Mouse (Mus musculus): ENCODE data around the gene Gtpbp4. TPM values are rescaled to one million over a fixed set of nuclear protein-coding genes. Genes with fewer than 3 reads are reported as not detected.
"Not testable (repeated sequence)": the region's sequence is repeated elsewhere in the genome, so short reads cannot be mapped to it uniquely, and the experiment has no call there.

The Gtpbp4 gene
- polyA plus RNA-seq, 1 experiment from 2014 or later: 72.0 TPM

- not testable (repeated sequence) for H3K9me3 ChIP-seq; H3K4me3 ChIP-seq; H3K27ac ChIP-seq (replicated peaks); ATAC-seq (replicated peaks); H3K9ac ChIP-seq (replicated peaks); H3K4me1 ChIP-seq; H3K36me3 ChIP-seq; H3K4me2 ChIP-seq (replicated peaks); H3K27me3 ChIP-seq
- 40% methylated on average over 5 of the region's 5 CpGs for WGBS
Measured at GRCm38 (mm10) chr13:8962266-8962665, 33.6 kb downstream of the Gtpbp4 start.

- H3K4me3 ChIP-seq; H3K27ac ChIP-seq (replicated peaks); H3K9me3 ChIP-seq; H3K4me1 ChIP-seq; ATAC-seq (replicated peaks); H3K9ac ChIP-seq (replicated peaks); H3K4me2 ChIP-seq (replicated peaks); H3K36me3 ChIP-seq; H3K27me3 ChIP-seq: not testable (repeated sequence)
- 69% methylated on average over 3 of the region's 3 CpGs for WGBS
Measured at GRCm38 (mm10) chr13:8961128-8961888, 34.6 kb downstream of the Gtpbp4 start.

GRCm38 (mm10) chr13:8959554-8959953, 36.3 kb downstream of the Gtpbp4 start:
- not testable (repeated sequence) for H3K4me2 ChIP-seq (replicated peaks); H3K27me3 ChIP-seq; H3K9me3 ChIP-seq; H3K9ac ChIP-seq (replicated peaks); H3K36me3 ChIP-seq; ATAC-seq (replicated peaks); H3K4me3 ChIP-seq; H3K4me1 ChIP-seq; H3K27ac ChIP-seq (replicated peaks)
- WGBS: 95% methylated on average over 6 of the region's 6 CpGs

- H3K4me3 ChIP-seq; H3K9ac ChIP-seq (replicated peaks); ATAC-seq (replicated peaks); H3K4me2 ChIP-seq (replicated peaks); H3K27ac ChIP-seq (replicated peaks); H3K36me3 ChIP-seq; H3K9me3 ChIP-seq; H3K4me1 ChIP-seq; H3K27me3 ChIP-seq: not testable (repeated sequence)
- WGBS: 73% methylated on average over 1 of the region's 5 CpGs
Measured at GRCm38 (mm10) chr13:8959058-8959457, 36.8 kb downstream of the Gtpbp4 start.

GRCm38 (mm10) chr13:8956873-8957272, 39.0 kb downstream of the Gtpbp4 start:
- not testable (repeated sequence) for H3K9me3 ChIP-seq; ATAC-seq (replicated peaks); H3K27ac ChIP-seq (replicated peaks); H3K4me2 ChIP-seq (replicated peaks); H3K36me3 ChIP-seq; H3K9ac ChIP-seq (replicated peaks); H3K4me1 ChIP-seq; H3K4me3 ChIP-seq; H3K27me3 ChIP-seq
- no CpG with 5 or more reads among the region's 5 CpGs for WGBS

GRCm38 (mm10) chr13:8955127-8955526, 40.8 kb downstream of the Gtpbp4 start:
- not testable (repeated sequence) for H3K9me3 ChIP-seq; H3K4me1 ChIP-seq; H3K27ac ChIP-seq (replicated peaks); H3K36me3 ChIP-seq; H3K4me3 ChIP-seq; H3K9ac ChIP-seq (replicated peaks); H3K27me3 ChIP-seq; H3K4me2 ChIP-seq (replicated peaks); ATAC-seq (replicated peaks)
- 96% methylated on average over 2 of the region's 2 CpGs for WGBS

- not testable (repeated sequence) for H3K4me2 ChIP-seq (replicated peaks); H3K9me3 ChIP-seq; H3K9ac ChIP-seq (replicated peaks); H3K4me3 ChIP-seq; H3K4me1 ChIP-seq; H3K27ac ChIP-seq (replicated peaks); ATAC-seq (replicated peaks); H3K27me3 ChIP-seq; H3K36me3 ChIP-seq
Measured at GRCm38 (mm10) chr13:8952563-8952962, 43.3 kb downstream of the Gtpbp4 start, which contains the start of gene Idi2. TSS of gene Idi2 (plus strand) at chr13:8952863.

GRCm38 (mm10) chr13:8948131-8948530, 47.8 kb downstream of the Gtpbp4 start, which contains the start of gene Gm9745:
TSS of gene Gm9745 (minus strand) at chr13:8948231.
- ATAC-seq (replicated peaks); H3K4me3 ChIP-seq; H3K4me1 ChIP-seq; H3K27me3 ChIP-seq; H3K27ac ChIP-seq (replicated peaks); H3K9me3 ChIP-seq; H3K36me3 ChIP-seq; H3K9ac ChIP-seq (replicated peaks); H3K4me2 ChIP-seq (replicated peaks): not testable (repeated sequence)

- not testable (repeated sequence) for H3K9me3 ChIP-seq; ATAC-seq (replicated peaks); H3K4me3 ChIP-seq; H3K36me3 ChIP-seq; H3K4me2 ChIP-seq (replicated peaks); H3K27me3 ChIP-seq; H3K4me1 ChIP-seq; H3K9ac ChIP-seq (replicated peaks); H3K27ac ChIP-seq (replicated peaks)
- no CpG with 5 or more reads among the region's 5 CpGs for WGBS
Measured at GRCm38 (mm10) chr13:8943828-8944227, 52.1 kb downstream of the Gtpbp4 start.

- H3K36me3 ChIP-seq: not testable (repeated sequence)
- WGBS: 80% methylated on average over 1 of the region's 5 CpGs
Measured at GRCm38 (mm10) chr13:8941701-8942100, 54.2 kb downstream of the Gtpbp4 start.

GRCm38 (mm10) chr13:8941110-8941509, 54.8 kb downstream of the Gtpbp4 start:
- not testable (repeated sequence) for H3K27ac ChIP-seq (replicated peaks); H3K4me1 ChIP-seq; H3K9ac ChIP-seq (replicated peaks); H3K36me3 ChIP-seq; H3K27me3 ChIP-seq; H3K4me3 ChIP-seq; ATAC-seq (replicated peaks); H3K4me2 ChIP-seq (replicated peaks); H3K9me3 ChIP-seq
- WGBS: 91% methylated on average over 4 of the region's 4 CpGs

More at GRCm38 (mm10) chr13:8941701-8942100, 54.2 kb downstream of the Gtpbp4 start:
- H3K4me3 ChIP-seq; H3K27ac ChIP-seq (replicated peaks); H3K4me1 ChIP-seq; H3K9ac ChIP-seq (replicated peaks); H3K4me2 ChIP-seq (replicated peaks); H3K9me3 ChIP-seq; ATAC-seq (replicated peaks); H3K27me3 ChIP-seq: not testable (repeated sequence)

- WGBS: 71% methylated on average over 6 of the region's 6 CpGs
- H3K4me3 ChIP-seq; ATAC-seq (replicated peaks); H3K9me3 ChIP-seq; H3K9ac ChIP-seq (replicated peaks); H3K4me1 ChIP-seq; H3K27ac ChIP-seq (replicated peaks); H3K4me2 ChIP-seq (replicated peaks); H3K27me3 ChIP-seq; H3K36me3 ChIP-seq: not testable (repeated sequence)
Measured at GRCm38 (mm10) chr13:8937611-8938140, 58.2 kb downstream of the Gtpbp4 start.

GRCm38 (mm10) chr13:8933499-8933898, 62.4 kb downstream of the Gtpbp4 start:
- no peak overlapping the region for H3K9ac ChIP-seq (replicated peaks)
- no peak overlapping the region for H3K4me3 ChIP-seq
- no peak overlapping the region for H3K4me2 ChIP-seq (replicated peaks)
- H3K36me3 ChIP-seq: no peaks in the 10 kb centered on the region
- no peak overlapping the region for H3K27ac ChIP-seq (replicated peaks)
- WGBS: 70% methylated on average over 2 of the region's 2 CpGs
- ATAC-seq (replicated peaks): no peak
- no peaks in the 10 kb centered on the region for H3K27me3 ChIP-seq
- H3K9me3 ChIP-seq: no peaks in the 10 kb centered on the region
- H3K4me1 ChIP-seq: no peaks in the 10 kb centered on the region
